Mouse (Mus musculus) MEL (cell line): ENCODE data around the gene Nfkbie. TPM values are rescaled to one million over a fixed set of nuclear protein-coding genes. Genes with fewer than 3 reads are reported as not detected.

ENCODE experiments used
- DNase-seq: peaks from one replicate; pipeline ENCODE4 v3.0.0; 2011; ENCODE audit warnings: low read depth, low spot score
- H3K27ac ChIP-seq: 2 replicates; pipeline ENCODE4 v1.5.1; 2012; ENCODE audit warnings: low read depth, mild to moderate bottlenecking, control low read depth, low read length, moderate library complexity; ENCODE audit not compliant: control insufficient read depth
- H3K27me3 ChIP-seq, 2 experiments: fragments of 150-350 bp in 1 of 2; sonication (generic) in 1 of 2; 2 replicates each; pipeline ENCODE4 v1.6.1; 2012; ENCODE audit warnings: low read length in 2 of 2, mild to moderate bottlenecking in 2 of 2, improper control_type of control experiment in 1 of 2, moderate library complexity in 1 of 2; ENCODE audit not compliant: insufficient read depth in 2 of 2, control insufficient read depth in 1 of 2
- H3K36me3 ChIP-seq, 2 experiments: 2 replicates each; pipeline ENCODE4 v1.6.1; 2012 to 2014; ENCODE audit warnings: low read length in 2 of 2, improper control_type of control experiment in 1 of 2, inconsistent platforms in 1 of 2, mild to moderate bottlenecking in 1 of 2; ENCODE audit not compliant: insufficient read depth in 2 of 2, control insufficient read depth in 1 of 2
- H3K4me1 ChIP-seq, 2 experiments: fragments of 150-350 bp in 1 of 2; sonication (generic) in 1 of 2; 2 replicates each; pipeline ENCODE4 v1.6.1; 2012; ENCODE audit warnings: low read length in 2 of 2, improper control_type of control experiment in 1 of 2, mild to moderate bottlenecking in 1 of 2; ENCODE audit not compliant: insufficient read depth in 2 of 2, control insufficient read depth in 1 of 2
- H3K4me3 ChIP-seq, 2 experiments: fragments of 150-350 bp in 1 of 2; sonication (generic) in 1 of 2; 2 replicates each; pipeline ENCODE4 v1.5.1; 2012; ENCODE audit warnings: low read depth in 2 of 2, low read length in 2 of 2, mild to moderate bottlenecking in 2 of 2, moderate library complexity in 2 of 2, control low read depth in 1 of 2, improper control_type of control experiment in 1 of 2; ENCODE audit not compliant: control insufficient read depth in 1 of 2, insufficient read depth in 1 of 2
- H3K79me2 ChIP-seq: 2 replicates; pipeline ENCODE4 v1.6.1; 2012; ENCODE audit warnings: mild to moderate bottlenecking, low read length, moderate library complexity; ENCODE audit not compliant: control insufficient read depth, poor library complexity, insufficient read depth
- H3K9ac ChIP-seq: 2 replicates; pipeline ENCODE4 v1.6.1; 2012; ENCODE audit warnings: low read depth, mild to moderate bottlenecking, control low read depth, low read length, moderate library complexity; ENCODE audit not compliant: control insufficient read depth, poor library complexity, severe bottlenecking
- H3K9me3 ChIP-seq: fragments of 150-350 bp; sonication (generic); replicated peaks from 2 replicates; pipeline ENCODE4 v1.6.1; 2012; ENCODE audit warnings: mild to moderate bottlenecking, low read length, improper control_type of control experiment, moderate library complexity; ENCODE audit not compliant: insufficient read depth
- BHLHE40 ChIP-seq: IDR thresholded peaks from 2 replicates; pipeline ENCODE4 v1.6.1; 2012; ENCODE audit warnings: low read depth, mild to moderate bottlenecking, inconsistent platforms, low read length, improper control_type of control experiment, borderline replicate concordance
- CHD1 ChIP-seq: IDR thresholded peaks from 2 replicates; pipeline ENCODE4 v1.6.1; 2012; ENCODE audit warnings: low read depth, mild to moderate bottlenecking, inconsistent platforms, low read length, improper control_type of control experiment
- CHD2 ChIP-seq: IDR thresholded peaks from 2 replicates; pipeline ENCODE4 v1.6.1; 2011; ENCODE audit warnings: low read length, improper control_type of control experiment
- CTCF ChIP-seq, 3 experiments: IDR thresholded peaks in 2 of 3; conservative IDR thresholded peaks in 1 of 3; 2 replicates each; pipeline ENCODE4 v1.5.1; 2011 to 2012; ENCODE audit warnings: low read length in 3 of 3, low read depth in 2 of 3, mild to moderate bottlenecking in 2 of 3, improper control_type of control experiment in 1 of 3, inconsistent platforms in 1 of 3, mixed read lengths in 1 of 3, moderate library complexity in 1 of 3; ENCODE audit not compliant: control insufficient read depth in 1 of 3, insufficient read depth in 1 of 3, poor library complexity in 1 of 3, severe bottlenecking in 1 of 3
- E2F4 ChIP-seq: IDR thresholded peaks from 2 replicates; pipeline ENCODE4 v1.6.1; 2011; ENCODE audit warnings: low read depth, low read length, improper control_type of control experiment, borderline replicate concordance
- ELF1 ChIP-seq: IDR thresholded peaks from 2 replicates; pipeline ENCODE4 v1.6.1; 2014; ENCODE audit warnings: low read depth, mild to moderate bottlenecking, inconsistent platforms, low read length, improper control_type of control experiment, moderate library complexity
- EP300 ChIP-seq, 2 experiments: IDR thresholded peaks; 2 replicates each; pipeline ENCODE4 v1.6.1; 2011; ENCODE audit warnings: improper control_type of control experiment in 2 of 2, low read length in 2 of 2, low read depth in 1 of 2, mild to moderate bottlenecking in 1 of 2
- GABPA ChIP-seq: IDR thresholded peaks from 2 replicates; pipeline ENCODE4 v1.6.1; 2012; ENCODE audit warnings: low read depth, mild to moderate bottlenecking, inconsistent platforms, low read length, improper control_type of control experiment, moderate library complexity
- GATA1 ChIP-seq: IDR thresholded peaks from 2 replicates; pipeline ENCODE4 v1.6.1; 2011; ENCODE audit warnings: low read depth, low read length, improper control_type of control experiment
- JUND ChIP-seq: IDR thresholded peaks from 2 replicates; pipeline ENCODE4 v1.6.1; 2011; ENCODE audit warnings: low read depth, mild to moderate bottlenecking, improper control_type of control experiment, low read length
- KAT2A ChIP-seq: conservative IDR thresholded peaks from 2 replicates; pipeline ENCODE4 v1.6.1; 2012; ENCODE audit warnings: low read depth, low read length, improper control_type of control experiment, inconsistent platforms
- MAFK ChIP-seq: IDR thresholded peaks from 2 replicates; pipeline ENCODE4 v1.6.1; 2011; ENCODE audit warnings: low read depth, mild to moderate bottlenecking, low read length, improper control_type of control experiment, borderline replicate concordance
- MAX ChIP-seq: IDR thresholded peaks from 2 replicates; pipeline ENCODE4 v1.6.1; 2011; ENCODE audit warnings: low read length, improper control_type of control experiment
- MAZ ChIP-seq: IDR thresholded peaks from 2 replicates; pipeline ENCODE4 v1.6.1; 2012; ENCODE audit warnings: low read depth, mild to moderate bottlenecking, inconsistent platforms, low read length, improper control_type of control experiment
- MXI1 ChIP-seq: IDR thresholded peaks from 2 replicates; pipeline ENCODE4 v1.6.1; 2011; ENCODE audit warnings: mild to moderate bottlenecking, low read depth, low read length, improper control_type of control experiment
- MYC ChIP-seq: IDR thresholded peaks from 2 replicates; pipeline ENCODE4 v1.6.1; 2011; ENCODE audit warnings: low read depth, mild to moderate bottlenecking, low read length, improper control_type of control experiment, moderate library complexity
- NRF1 ChIP-seq: IDR thresholded peaks from 2 replicates; pipeline ENCODE4 v1.6.1; 2014; ENCODE audit warnings: low read depth, mild to moderate bottlenecking, inconsistent platforms, low read length, improper control_type of control experiment, moderate library complexity; ENCODE audit not compliant: poor library complexity, insufficient read depth, severe bottlenecking
- POLR2A ChIP-seq, 2 experiments: IDR thresholded peaks; 2 replicates each; pipeline ENCODE4 v1.6.1; 2011 to 2012; ENCODE audit warnings: low read length in 2 of 2, mild to moderate bottlenecking in 2 of 2, control low read depth in 1 of 2, improper control_type of control experiment in 1 of 2, low read depth in 1 of 2, moderate library complexity in 1 of 2; ENCODE audit not compliant: control insufficient read depth in 1 of 2, insufficient read depth in 1 of 2, poor library complexity in 1 of 2
- POLR2AphosphoS2 ChIP-seq: IDR thresholded peaks from 2 replicates; pipeline ENCODE4 v1.6.1; 2011; ENCODE audit warnings: low read length, improper control_type of control experiment
- POLR2AphosphoS5 ChIP-seq: IDR thresholded peaks from 2 replicates; pipeline ENCODE4 v1.6.1; 2012; ENCODE audit warnings: low read depth, borderline replicate concordance, mild to moderate bottlenecking, inconsistent platforms, low read length, moderate library complexity, mixed read lengths
- RAD21 ChIP-seq: IDR thresholded peaks from 2 replicates; pipeline ENCODE4 v1.6.1; 2011; ENCODE audit warnings: mild to moderate bottlenecking, low read depth, low read length, improper control_type of control experiment
- RCOR1 ChIP-seq: IDR thresholded peaks from 2 replicates; pipeline ENCODE4 v1.6.1; 2012; ENCODE audit warnings: low read depth, mild to moderate bottlenecking, inconsistent platforms, low read length, improper control_type of control experiment
- TAL1 ChIP-seq: IDR thresholded peaks from 2 replicates; pipeline ENCODE4 v1.6.1; 2012; ENCODE audit warnings: mild to moderate bottlenecking, inconsistent platforms, low read length, moderate library complexity, mixed read lengths
- TCF12 ChIP-seq: IDR thresholded peaks from 2 replicates; pipeline ENCODE4 v1.6.1; 2014; ENCODE audit warnings: low read depth, mild to moderate bottlenecking, inconsistent platforms, low read length, improper control_type of control experiment, moderate library complexity
- UBTF ChIP-seq: IDR thresholded peaks from 2 replicates; pipeline ENCODE4 v1.6.1; 2012; ENCODE audit warnings: low read depth, mild to moderate bottlenecking, inconsistent platforms, low read length, improper control_type of control experiment, moderate library complexity, borderline replicate concordance; ENCODE audit not compliant: insufficient read depth
- USF2 ChIP-seq, 2 experiments: IDR thresholded peaks; 2 replicates each; pipeline ENCODE4 v1.6.1; 2011 to 2012; ENCODE audit warnings: improper control_type of control experiment in 2 of 2, low read length in 2 of 2, borderline replicate concordance in 1 of 2, inconsistent platforms in 1 of 2, low read depth in 1 of 2, mild to moderate bottlenecking in 1 of 2; ENCODE audit not compliant: insufficient read depth in 1 of 2
- ZC3H11A ChIP-seq: IDR thresholded peaks from 2 replicates; pipeline ENCODE4 v1.6.1; 2012; ENCODE audit warnings: low read depth, mild to moderate bottlenecking, inconsistent platforms, low read length, improper control_type of control experiment
- ZKSCAN1 ChIP-seq: IDR thresholded peaks from 2 replicates; pipeline ENCODE4 v1.6.1; 2012; ENCODE audit warnings: low read depth, mild to moderate bottlenecking, inconsistent platforms, low read length, improper control_type of control experiment, moderate library complexity
- ZMIZ1 ChIP-seq: IDR thresholded peaks from 2 replicates; pipeline ENCODE4 v1.6.1; 2012; ENCODE audit warnings: low read depth, mild to moderate bottlenecking, inconsistent platforms, low read length, improper control_type of control experiment, moderate library complexity
- polyA plus RNA-seq, 2 experiments: library from polyadenylated mRNA; stranded (reverse) in 1 of 2; unstranded in 1 of 2; fragments of >175 nt in 1 of 2; fragments of >200 nt in 1 of 2; gene quantifications; 2 replicates each; pipeline versions ENCODE4 v1.2.1 to v1.2.4; 2012; ENCODE audit warnings: low replicate concordance in 2 of 2, low read depth in 1 of 2; ENCODE audit not compliant: insufficient read length in 2 of 2, insufficient read depth in 1 of 2, missing spikeins in 1 of 2
- total RNA-seq: library from RNA; depleted of rRNA; stranded (reverse); fragments of 300-350 nt; gene quantifications from 2 replicates; pipeline ENCODE4 v1.2.3, GENCODE M21; 2012

Nfkbie gene
- total and polyA plus RNA-seq, 3 experiments = 2.7 to 5.7 TPM; not detected in 1

DNA sequence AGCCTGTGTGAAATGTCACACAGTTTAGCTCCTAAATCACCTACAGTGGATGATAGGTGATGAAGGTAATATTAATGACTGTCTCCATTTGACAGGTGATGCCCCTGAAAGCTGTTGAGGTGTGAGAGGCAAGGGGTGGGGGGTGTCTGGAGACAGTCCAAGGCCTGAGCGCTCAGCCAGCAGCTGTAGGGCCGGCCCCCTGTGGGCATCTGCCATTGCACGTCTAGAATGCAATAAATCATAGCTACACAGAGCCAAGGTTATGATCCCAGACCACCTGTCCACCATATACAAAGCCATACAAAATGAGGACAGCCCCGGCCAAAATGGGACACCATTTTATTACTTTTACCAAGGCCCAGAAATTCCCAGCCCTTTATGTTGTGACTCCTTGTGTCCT is 30.5 kb upstream of the Nfkbie start:
- Histone ChIP-seq H3K36me3 (no peaks in the 10 kb centered on the region), H3K27ac (no peak overlapping the region), H3K27me3 (peaks cover 4% of the 10 kb centered on the region in 2 experiments; a peak in 3 of 4 replicates), H3K9ac (no peak overlapping the region), H3K4me3 (no peak overlapping the region), H3K9me3 (no peaks in the 10 kb centered on the region), H3K79me2 (no peaks in the 10 kb centered on the region), H3K4me1 (no peaks in the 10 kb centered on the region)
- DNase-seq = no peak
- no peak for TF ChIP-seq USF2 (IDR thresholded peaks at IDR 0.05; ENCODE audit: borderline replicate concordance in 1 of 2, insufficient read depth in 1 of 2, low read depth in 1 of 2, low read length in 2 of 2)
- TF ChIP-seq MYC = no peak
- no peak for TF ChIP-seq GATA1
- TF ChIP-seq CHD2 = no peak
- no peak for TF ChIP-seq ZKSCAN1
- no peak for TF ChIP-seq CHD1
- no peak for TF ChIP-seq BHLHE40
- no peak for TF ChIP-seq POLR2A (IDR thresholded peaks at IDR 0.05; ENCODE audit: control insufficient read depth in 1 of 2, insufficient read depth in 1 of 2, low read depth in 1 of 2, low read length in 2 of 2, poor library complexity in 1 of 2)
- no peak for TF ChIP-seq CTCF (IDR thresholded peaks at IDR 0.05 in 2 of 3, conservative IDR thresholded peaks at IDR 0.05 in 1 of 3; ENCODE audit: control insufficient read depth in 1 of 3, insufficient read depth in 1 of 3, low read depth in 2 of 3, low read length in 3 of 3, poor library complexity in 1 of 3, severe bottlenecking in 1 of 3)
- TF ChIP-seq MAX = no peak
- no peak for TF ChIP-seq TCF12
- no peak for TF ChIP-seq RCOR1
- no peak for TF ChIP-seq KAT2A
- TF ChIP-seq ELF1 = no peak
- no peak for TF ChIP-seq POLR2AphosphoS5

GRCm38 (mm10) chr17:45526571-45526970 is 28.9 kb upstream of the Nfkbie start:
- Histone ChIP-seq H3K9ac (no peak overlapping the region), H3K27ac (no peak overlapping the region), H3K27me3 (peaks cover 7 to 10% of the 10 kb centered on the region in 2 experiments; a peak in 3 of 4 replicates), H3K79me2 (no peaks in the 10 kb centered on the region), H3K4me3 (no peak overlapping the region), H3K36me3 (no peaks in the 10 kb centered on the region)
- DNase-seq = no peak
- TF ChIP-seq ZC3H11A (no peak), MAX (no peak), RAD21 (no peak), TAL1 (no peak), ZMIZ1 (no peak), EP300 (IDR thresholded peaks at IDR 0.05; ENCODE audit: low read depth in 1 of 2, low read length in 2 of 2) (no peak), POLR2AphosphoS5 (no peak), MAZ (no peak), GABPA (no peak), E2F4 (no peak), TCF12 (no peak), POLR2AphosphoS2 (no peak), USF2 (IDR thresholded peaks at IDR 0.05; ENCODE audit: borderline replicate concordance in 1 of 2, insufficient read depth in 1 of 2, low read depth in 1 of 2, low read length in 2 of 2) (no peak), UBTF (no peak), NRF1 (no peak), JUND (no peak), MAFK (no peak), MXI1 (no peak)
- TF ChIP-seq, all 39 proteins: peak for 0
- no peaks in the 10 kb centered on the region for H3K9me3 ChIP-seq
- no peaks in the 10 kb centered on the region for H3K4me1 ChIP-seq
